Mouse (Mus musculus) frontal cortex, postnatal 14 days (tissue): ENCODE data around the gene Ifnlr1.

Source experiments
- DNase-seq, 2 experiments: peaks; one replicate each; pipeline ENCODE4 v3.0.0; 2022; ENCODE audit warnings: low spot score in 2 of 2

The Ifnlr1 gene

GRCm38 (mm10) chr4:135743520-135743919, 57.4 kb downstream of the Ifnlr1 start:
- DNase-seq = no peak

- DNase-seq = no peak
These were observed 58.8 kb downstream of the Ifnlr1 start for GRCm38 (mm10) chr4:135744726-135745448.

- DNase-seq = no peak
These were observed 59.5 kb downstream of the Ifnlr1 start for GRCm38 (mm10) chr4:135745613-135746012.

- DNase-seq = no peak
These were observed 64.8 kb downstream of the Ifnlr1 start for GRCm38 (mm10) chr4:135750896-135751295.

- DNase-seq = no peak
These were observed 66.2 kb downstream of the Ifnlr1 start for GRCm38 (mm10) chr4:135752106-135752778.

- DNase-seq = no peak
These were observed 66.7 kb downstream of the Ifnlr1 start for GRCm38 (mm10) chr4:135752779-135753164.
